Mouse (Mus musculus): ENCODE measurements around the gene Atp8b5.

DNA sequence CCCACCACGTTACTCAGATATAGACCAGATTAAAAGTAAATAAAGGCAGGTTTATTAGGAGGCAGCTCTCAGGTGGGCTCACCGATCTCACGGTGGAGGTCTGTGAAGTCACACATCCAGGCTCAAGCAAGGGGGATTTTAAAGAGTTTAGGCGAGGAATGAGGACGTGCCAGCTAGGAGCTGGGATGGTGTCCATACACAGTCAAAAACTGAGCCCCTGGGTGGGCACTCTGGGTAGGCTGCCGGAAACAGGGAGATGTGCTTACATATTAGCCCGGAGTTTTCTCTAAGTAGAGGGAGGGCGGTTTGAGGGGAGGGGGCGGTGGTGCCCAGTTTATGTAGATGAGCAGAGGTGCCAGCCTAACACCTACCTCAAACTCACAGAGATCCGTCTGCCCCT is 114.0 kb downstream of the Atp8b5 start:
- TF ChIP-seq CTCF (IDR thresholded peaks at IDR 0.05; ENCODE audit: extremely low read depth, insufficient read depth, low read length) (no peak), POLR2A (IDR thresholded peaks at IDR 0.05; ENCODE audit: extremely low read depth, insufficient read depth, low read length) (no peak)

All from cortical plate, adult 2 months (tissue).